ENCODE assay signal across 16 mouse cellular contexts in the genomic region with DNA sequence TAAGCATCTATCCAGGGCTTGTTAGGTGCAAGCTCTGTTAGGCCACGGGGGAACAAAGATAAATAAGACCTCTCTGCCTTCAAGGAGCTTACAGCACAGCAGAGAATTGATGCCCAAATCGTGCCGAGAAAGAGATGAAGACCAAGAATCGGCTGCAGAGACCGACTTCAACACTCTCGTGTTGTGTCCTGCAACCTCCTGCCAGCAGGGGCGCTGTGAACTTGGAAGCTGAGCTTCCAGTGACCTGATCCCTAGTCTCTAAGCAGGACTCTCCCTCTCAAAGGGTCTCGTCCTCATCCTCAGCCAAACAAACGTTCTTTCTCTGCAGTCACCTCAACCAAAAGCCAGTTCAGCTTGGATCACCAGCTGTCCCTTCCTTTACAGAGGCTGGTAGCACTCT. TPM values are rescaled to one million over a fixed set of nuclear protein-coding genes. Genes with fewer than 3 reads are reported as not detected.
A peak's percentile ranks its signal among the peaks of the same experiment; 100 is the strongest.
DNase-seq lines count a peak whose midpoint lies in the region; ATAC-seq and TF ChIP-seq lines count a peak whose summit lies in the region.
"Had no signal": no experiment of that assay in that cellular context is flagged by ENCODE, and none has a peak within 500 bp of the region (broad histone marks: within the 10 kb centered on the region; RNA-seq: fewer than 3 reads in every experiment).

No protein-coding gene starts in this region.

- H3K27ac ChIP-seq in hindbrain, postnatal 0 days: no peak overlapping the region
- no peak overlapping the region for H3K27ac ChIP-seq in hindbrain, embryonic 14.5 days
- no peak overlapping the region for H3K27ac ChIP-seq in lung, postnatal 0 days (ENCODE audit: low read length)
- H3K27ac ChIP-seq in forebrain, embryonic 16.5 days (ENCODE audit: low read length): no peak overlapping the region
- H3K27ac ChIP-seq: embryonic facial prominence, embryonic 13.5 days; forebrain, embryonic 15.5 days; hindbrain, embryonic 15.5 days; liver, embryonic 13.5 days; midbrain, embryonic 13.5 days had no signal

- no peak overlapping the region for H3K4me3 ChIP-seq in hindbrain, postnatal 0 days (ENCODE audit: low read length)
- no peak overlapping the region for H3K4me3 ChIP-seq in hindbrain, embryonic 14.5 days (replicated peaks; ENCODE audit: low read length)
- H3K4me3 ChIP-seq in lung, postnatal 0 days (ENCODE audit: low read depth, low read length): no peak overlapping the region
- no peak overlapping the region for H3K4me3 ChIP-seq in forebrain, embryonic 16.5 days (replicated peaks; ENCODE audit: low read length)
- H3K4me3 ChIP-seq: embryonic facial prominence, embryonic 13.5 days; forebrain, embryonic 15.5 days; hindbrain, embryonic 15.5 days; liver, embryonic 13.5 days; midbrain, embryonic 13.5 days had no signal

- no peak for TF ChIP-seq EP300 in lung, postnatal 0 days (IDR thresholded peaks at IDR 0.05)

- peak; percentile 59 for TF ChIP-seq CTCF in hindbrain, postnatal 0 days (IDR thresholded peaks at IDR 0.05; ENCODE audit: low read depth)
- TF ChIP-seq CTCF in lung, postnatal 0 days (IDR thresholded peaks at IDR 0.05): peak; percentile 40

- DNase-seq in hindbrain, postnatal 0 days (ENCODE audit: low spot score): no peak
- DNase-seq in hindbrain, embryonic 14.5 days (ENCODE audit: low spot score): no peak
- DNase-seq in lung, postnatal 0 days (ENCODE audit: low spot score): no peak
- DNase-seq in lung, postnatal 25 days (ENCODE audit: low spot score): no peak
- peak; percentile 81 for DNase-seq in ES-CJ7 (ENCODE audit: low read depth, low spot score)
- DNase-seq in retina, postnatal 1 day: peak; percentile 32
- no peak for DNase-seq in left cerebral cortex, adult 18-20 months (ENCODE audit: low spot score in 2 of 2)
- DNase-seq: cerebellum, adult 8-10 months; layer of hippocampus, adult 9-11 months; liver, embryonic 13.5 days had no signal

- H3K4me1 ChIP-seq in hindbrain, postnatal 0 days (ENCODE audit: insufficient read depth, low read length): no peaks in the 10 kb centered on the region
- H3K4me1 ChIP-seq in hindbrain, embryonic 14.5 days (replicated peaks; ENCODE audit: control insufficient read depth, insufficient read depth, low read length): no peaks in the 10 kb centered on the region
- no peaks in the 10 kb centered on the region for H3K4me1 ChIP-seq in lung, postnatal 0 days (ENCODE audit: insufficient read depth, low read depth, low read length)
- H3K4me1 ChIP-seq in forebrain, embryonic 16.5 days (replicated peaks; ENCODE audit: control insufficient read depth, insufficient read depth, low read length): 0 out of 2 replicates have a peak, but pooled peaks cover 8% of the 10 kb centered on the region
- H3K4me1 ChIP-seq: liver, embryonic 13.5 days; midbrain, embryonic 13.5 days had no signal

- no peaks in the 10 kb centered on the region for H3K9me3 ChIP-seq in hindbrain, postnatal 0 days (ENCODE audit: low read length)
- H3K9me3 ChIP-seq in hindbrain, embryonic 14.5 days (ENCODE audit: control insufficient read depth, low read length): no peaks in the 10 kb centered on the region
- H3K9me3 ChIP-seq in lung, postnatal 0 days (ENCODE audit: low read length): no peaks in the 10 kb centered on the region
- H3K9me3 ChIP-seq in forebrain, embryonic 16.5 days (ENCODE audit: control insufficient read depth, low read length): no peaks in the 10 kb centered on the region
- H3K9me3 ChIP-seq: embryonic facial prominence, embryonic 13.5 days; forebrain, embryonic 15.5 days; G1E; hindbrain, embryonic 15.5 days; liver, embryonic 13.5 days; midbrain, embryonic 13.5 days had no signal

- no peaks in the 10 kb centered on the region for H3K36me3 ChIP-seq in hindbrain, postnatal 0 days (ENCODE audit: insufficient read depth, low read length)
- no peaks in the 10 kb centered on the region for H3K36me3 ChIP-seq in hindbrain, embryonic 14.5 days (replicated peaks; ENCODE audit: control insufficient read depth, insufficient read depth)
- H3K36me3 ChIP-seq in lung, postnatal 0 days (ENCODE audit: insufficient read depth, low read length): no peaks in the 10 kb centered on the region
- H3K36me3 ChIP-seq in forebrain, embryonic 16.5 days (ENCODE audit: control insufficient read depth, insufficient read depth): no peaks in the 10 kb centered on the region
- H3K36me3 ChIP-seq: embryonic facial prominence, embryonic 13.5 days; forebrain, embryonic 15.5 days; G1E; hindbrain, embryonic 15.5 days; liver, embryonic 13.5 days; midbrain, embryonic 13.5 days had no signal

- no peak for ATAC-seq in hindbrain, postnatal 0 days
- no peak for ATAC-seq in hindbrain, embryonic 14.5 days (ENCODE audit: low FRiP score)
- ATAC-seq in lung, postnatal 0 days: no peak
- ATAC-seq in forebrain, embryonic 16.5 days: no peak
- ATAC-seq: forebrain, embryonic 15.5 days had no signal

- 76% methylated on average over 9 of the region's 9 CpGs for WGBS in hindbrain, postnatal 0 days
- 77% methylated on average over 9 of the region's 9 CpGs for WGBS in hindbrain, embryonic 14.5 days
- 69% methylated on average over 9 of the region's 9 CpGs for WGBS in lung, postnatal 0 days
- 76% methylated on average over 9 of the region's 9 CpGs for WGBS in forebrain, embryonic 16.5 days

- no peak overlapping the region for H3K9ac ChIP-seq in hindbrain, postnatal 0 days (replicated peaks; ENCODE audit: low read length)
- no peak overlapping the region for H3K9ac ChIP-seq in hindbrain, embryonic 14.5 days
- H3K9ac ChIP-seq in lung, postnatal 0 days (replicated peaks; ENCODE audit: low read depth): no peak overlapping the region
- H3K9ac ChIP-seq in forebrain, embryonic 16.5 days (replicated peaks; ENCODE audit: low read depth, low read length): no peak overlapping the region
- H3K9ac ChIP-seq: embryonic facial prominence, embryonic 13.5 days; forebrain, embryonic 15.5 days; hindbrain, embryonic 15.5 days; liver, embryonic 13.5 days; midbrain, embryonic 13.5 days had no signal

- H3K27me3 ChIP-seq in hindbrain, postnatal 0 days (ENCODE audit: insufficient read depth, low read length): no peaks in the 10 kb centered on the region
- peaks cover 9% of the 10 kb centered on the region for H3K27me3 ChIP-seq in hindbrain, embryonic 14.5 days (ENCODE audit: control insufficient read depth, insufficient read depth, low read length)
- 0 out of 2 replicates have a peak, but pooled peaks cover 6% of the 10 kb centered on the region for H3K27me3 ChIP-seq in lung, postnatal 0 days (replicated peaks; ENCODE audit: insufficient read depth, low read length)
- peaks cover 6% of the 10 kb centered on the region; the same call in 1 of the 2 replicates for H3K27me3 ChIP-seq in forebrain, embryonic 16.5 days (replicated peaks; ENCODE audit: control insufficient read depth, insufficient read depth, low read length)

- no peak overlapping the region for H3K4me2 ChIP-seq in hindbrain, postnatal 0 days (ENCODE audit: low read depth, low read length)
- H3K4me2 ChIP-seq in hindbrain, embryonic 14.5 days (replicated peaks): no peak overlapping the region
- H3K4me2 ChIP-seq in lung, postnatal 0 days (replicated peaks; ENCODE audit: low read depth, low read length): no peak overlapping the region
- H3K4me2 ChIP-seq in forebrain, embryonic 16.5 days (ENCODE audit: low read length): no peak overlapping the region
- H3K4me2 ChIP-seq: embryonic facial prominence, embryonic 13.5 days; forebrain, embryonic 15.5 days; hindbrain, embryonic 15.5 days; liver, embryonic 13.5 days; midbrain, embryonic 13.5 days had no signal

RNA-seq across cellular contexts. Expression of gene Crtac1, which starts 7.8 kb away (rescaled TPM):
- 31.3 and 34.8 TPM in 2 replicates for total RNA-seq in hindbrain, postnatal 0 days (2014; rRNA removed)
- polyA plus RNA-seq in hindbrain, postnatal 0 days (2015; fragmentation: Nextera tagmentation; extraction: Ambion mirVana): 50.2 and 53.1 TPM in 2 replicates
- 42.2 and 43.8 TPM in 2 replicates for polyA plus RNA-seq in hindbrain, embryonic 14.5 days (2014; fragmentation: Nextera tagmentation; extraction: Ambion mirVana)
- 0.38 and 0.44 TPM in 2 replicates for polyA plus RNA-seq in lung, postnatal 0 days (2015; fragmentation: Nextera tagmentation; extraction: Ambion mirVana)
- 17.1 and 24.3 TPM in 2 replicates for polyA plus RNA-seq in forebrain, embryonic 16.5 days (2015; fragmentation: Nextera tagmentation; extraction: Ambion mirVana)
- total RNA-seq in left cerebral cortex, adult 18-20 months (2021): 10 to 100 TPM; 61.1 to 68.7 TPM
- total RNA-seq: G1E had no signal
- polyA plus RNA-seq: G1E had no signal

Comparison
In these comparisons a context has a peak if more than half of its experiments do, and no peak if none do; other contexts are left out.
1. DNase-seq: peak in ES-CJ7 (single experiment) and retina, postnatal 1 day (single experiment); none in hindbrain, postnatal 0 days (single experiment), hindbrain, embryonic 14.5 days (single experiment), lung, postnatal 0 days (single experiment), lung, postnatal 25 days (single experiment) and left cerebral cortex, adult 18-20 months (0 of 2).
2. RNA of gene Crtac1, which starts 7.8 kb away (polyA plus RNA-seq): 50.2 to 53.1 TPM in hindbrain, postnatal 0 days, 42.2 to 43.8 TPM in hindbrain, embryonic 14.5 days and 17.1 to 24.3 TPM in forebrain, embryonic 16.5 days; 0.38 to 0.44 TPM in lung, postnatal 0 days; every median in the first group is over 10 times any median in the second.